Mouse (Mus musculus): ENCODE results near the gene Adamts9. TPM values are rescaled to one million over a fixed set of nuclear protein-coding genes. Genes with fewer than 3 reads are reported as not detected.

Gene Adamts9
- total and polyA plus RNA-seq, 3 experiments = not detected

GRCm38 (mm10) chr6:92959416-92959815, 16.1 kb upstream of the Adamts9 start:
- H3K9ac ChIP-seq (ENCODE audit: insufficient read depth, low read depth) = no peak overlapping the region
- no peaks in the 10 kb centered on the region for H3K36me3 ChIP-seq (replicated peaks in 1 of 2; ENCODE audit: control insufficient read depth in 1 of 2, insufficient read depth in 1 of 2, low read length in 1 of 2)
- H3K4me2 ChIP-seq (ENCODE audit: insufficient read depth, low read depth, poor library complexity, severe bottlenecking) = no peak overlapping the region
- TF ChIP-seq GABPA (IDR thresholded peaks at IDR 0.05; ENCODE audit: insufficient replicate concordance, low read depth, low read length) (no peak), NRF1 (IDR thresholded peaks at IDR 0.05; ENCODE audit: low read depth, low read length) (no peak), ZMIZ1 (IDR thresholded peaks at IDR 0.05; ENCODE audit: low read depth, low read length) (no peak), ZKSCAN1 (IDR thresholded peaks at IDR 0.05; ENCODE audit: borderline replicate concordance, low read depth, low read length) (no peak), POLR2A (IDR thresholded peaks at IDR 0.05; ENCODE audit: low read depth, low read length) (no peak), SMC3 (IDR thresholded peaks at IDR 0.05; ENCODE audit: low read depth, low read length) (no peak), ZC3H11A (IDR thresholded peaks at IDR 0.05; ENCODE audit: low read depth, low read length) (no peak), USF2 (conservative IDR thresholded peaks at IDR 0.05; ENCODE audit: low read depth, low read length) (no peak), MYC (IDR thresholded peaks at IDR 0.05; ENCODE audit: low read depth, low read length) (no peak), USF1 (IDR thresholded peaks at IDR 0.05; ENCODE audit: low read depth, low read length) (no peak), MXI1 (IDR thresholded peaks at IDR 0.05; ENCODE audit: low read depth, low read length) (no peak), MAX (IDR thresholded peaks at IDR 0.05; ENCODE audit: low read length) (no peak), TBP (conservative IDR thresholded peaks at IDR 0.05; ENCODE audit: low read depth, low read length) (no peak)
- no peaks in the 10 kb centered on the region for H3K27me3 ChIP-seq (replicated peaks)
- no peaks in the 10 kb centered on the region for H3K79me2 ChIP-seq (replicated peaks; ENCODE audit: control insufficient read depth, extremely low read depth, insufficient read depth, poor library complexity, severe bottlenecking)
- dilution Hi-C loops (cut with MboI; ENCODE audit: extremely low pct_ligation_motif_present, extremely low pct_unique_long_range_greater_than_20kb, low sequenced_read_pairs) = no loop called here
- H3K4me3 ChIP-seq (replicated peaks in 1 of 3; ENCODE audit: low read depth in 2 of 3, low read length in 2 of 3, poor library complexity in 1 of 3) = no peak overlapping the region
- H3K27ac ChIP-seq (ENCODE audit: insufficient read depth, low read depth) = no peak overlapping the region
- DNase-seq (ENCODE audit: extremely low read depth) = no peak
- peaks cover 64% of the 10 kb centered on the region for H3K9me3 ChIP-seq (replicated peaks; ENCODE audit: low read length)
- no peaks in the 10 kb centered on the region for H3K4me1 ChIP-seq (ENCODE audit: control insufficient read depth in 1 of 2, insufficient read depth in 2 of 2)
- in situ Hi-C loops (cut with MboI; ENCODE audit: low pct_ligation_motif_present, low pct_unique_long_range_greater_than_20kb, low sequenced_read_pairs) = no loop called here

- H3K4me1 ChIP-seq (ENCODE audit: control insufficient read depth in 1 of 2, insufficient read depth in 2 of 2) = no peaks in the 10 kb centered on the region
- no peak for DNase-seq (ENCODE audit: extremely low read depth)
- no peak overlapping the region for H3K4me2 ChIP-seq (ENCODE audit: insufficient read depth, low read depth, poor library complexity, severe bottlenecking)
- no peak overlapping the region for H3K4me3 ChIP-seq (replicated peaks in 1 of 3; ENCODE audit: low read depth in 2 of 3, low read length in 2 of 3, poor library complexity in 1 of 3)
- dilution Hi-C loops (cut with MboI; ENCODE audit: extremely low pct_ligation_motif_present, extremely low pct_unique_long_range_greater_than_20kb, low sequenced_read_pairs) = no loop called here
- H3K79me2 ChIP-seq (replicated peaks; ENCODE audit: control insufficient read depth, extremely low read depth, insufficient read depth, poor library complexity, severe bottlenecking) = no peaks in the 10 kb centered on the region
- peaks cover 76% of the 10 kb centered on the region for H3K9me3 ChIP-seq (replicated peaks; ENCODE audit: low read length)
- TF ChIP-seq IRF4 (IDR thresholded peaks at IDR 0.05; ENCODE audit: low read depth, low read length) (no peak), PAX5 (IDR thresholded peaks at IDR 0.05; ENCODE audit: low read length) (no peak), E2F4 (IDR thresholded peaks at IDR 0.05; ENCODE audit: insufficient replicate concordance, low read depth, low read length) (no peak), JUN (IDR thresholded peaks at IDR 0.05; ENCODE audit: insufficient read depth, low read depth, low read length) (no peak), MEF2A (IDR thresholded peaks at IDR 0.05; ENCODE audit: borderline replicate concordance, low read depth, low read length) (no peak), JUND (conservative IDR thresholded peaks at IDR 0.05; ENCODE audit: low read depth, low read length) (no peak), SIN3A (IDR thresholded peaks at IDR 0.05; ENCODE audit: low read length) (no peak), RAD21 (IDR thresholded peaks at IDR 0.05; ENCODE audit: low read depth, low read length) (no peak), ZMIZ1 (IDR thresholded peaks at IDR 0.05; ENCODE audit: low read depth, low read length) (no peak), SMC3 (IDR thresholded peaks at IDR 0.05; ENCODE audit: low read depth, low read length) (no peak), TCF12 (IDR thresholded peaks at IDR 0.05; ENCODE audit: low read depth, low read length) (no peak), TBP (conservative IDR thresholded peaks at IDR 0.05; ENCODE audit: low read depth, low read length) (no peak), MAFK (IDR thresholded peaks at IDR 0.05; ENCODE audit: insufficient replicate concordance, low read length) (no peak), MYC (IDR thresholded peaks at IDR 0.05; ENCODE audit: low read depth, low read length) (no peak), POLR2AphosphoS2 (IDR thresholded peaks at IDR 0.05; ENCODE audit: low read depth, low read length) (no peak), CHD1 (IDR thresholded peaks at IDR 0.05; ENCODE audit: low read depth, low read length) (no peak), GABPA (IDR thresholded peaks at IDR 0.05; ENCODE audit: insufficient replicate concordance, low read depth, low read length) (no peak)
- no peak overlapping the region for H3K9ac ChIP-seq (ENCODE audit: insufficient read depth, low read depth)
- H3K27ac ChIP-seq (ENCODE audit: insufficient read depth, low read depth) = no peak overlapping the region
- H3K36me3 ChIP-seq (replicated peaks in 1 of 2; ENCODE audit: control insufficient read depth in 1 of 2, insufficient read depth in 1 of 2, low read length in 1 of 2) = no peaks in the 10 kb centered on the region
- no peaks in the 10 kb centered on the region for H3K27me3 ChIP-seq (replicated peaks)
- in situ Hi-C loops (cut with MboI; ENCODE audit: low pct_ligation_motif_present, low pct_unique_long_range_greater_than_20kb, low sequenced_read_pairs) = no loop called here
Observed at GRCm38 (mm10) chr6:92947337-92948042, 4.2 kb upstream of the Adamts9 start.
